Mouse (Mus musculus) lung, embryonic 16.5 days (tissue): ENCODE measurements at regions not wholly inside any gene's neighbourhood (a gene's known extent, or its start where the extent isn't known, plus 50 kb on each side); places are given as distances from the start of the nearest gene placed in this dataset.
A peak's percentile ranks its signal among the peaks of the same experiment; 100 is the strongest.

ENCODE experiments used
- ATAC-seq: fragments of 200-750 bp; cut with Nextera tagmentation; 2 replicates; pipeline ENCODE4 v1.8.0; 2017; ENCODE audit warnings: low read depth, mild to moderate bottlenecking, moderate library complexity
- H3K27ac ChIP-seq: fragments of 300-500 bp; sonication (generic); 2 replicates; pipeline ENCODE4 v1.5.1; 2014; ENCODE audit warnings: mild to moderate bottlenecking, control low read depth, low read length
- H3K27me3 ChIP-seq: fragments of 300-500 bp; sonication (generic); 2 replicates; pipeline ENCODE4 v1.6.1; 2014; ENCODE audit warnings: low read depth, low read length, mixed read lengths; ENCODE audit not compliant: control insufficient read depth, insufficient read depth
- H3K36me3 ChIP-seq: fragments of 300-500 bp; sonication (generic); 2 replicates; pipeline ENCODE4 v1.6.1; 2014; ENCODE audit warnings: low read length; ENCODE audit not compliant: control insufficient read depth, insufficient read depth
- H3K4me1 ChIP-seq: fragments of 300-500 bp; sonication (generic); replicated peaks from 2 replicates; pipeline ENCODE4 v1.6.1; 2014; ENCODE audit warnings: low read length, mixed read lengths; ENCODE audit not compliant: control insufficient read depth, insufficient read depth
- H3K4me2 ChIP-seq: fragments of 300-500 bp; sonication (generic); 2 replicates; pipeline ENCODE4 v1.6.1; 2014; ENCODE audit warnings: low read depth, low read length, control low read depth
- H3K4me3 ChIP-seq: fragments of 300-500 bp; sonication (generic); 2 replicates; pipeline ENCODE4 v1.5.1; 2014; ENCODE audit warnings: mild to moderate bottlenecking, low read length, control low read depth
- H3K9ac ChIP-seq: fragments of 300-500 bp; sonication (generic); 2 replicates; pipeline ENCODE4 v1.6.1; 2014; ENCODE audit warnings: low read length, control low read depth
- H3K9me3 ChIP-seq: fragments of 300-500 bp; sonication (generic); 2 replicates; pipeline ENCODE4 v1.6.1; 2016; ENCODE audit warnings: low read length; ENCODE audit not compliant: control insufficient read depth
- WGBS: fragments of 180-500 bp; shearing (Covaris S2); extraction: QIAGEN DNeasy Blood & Tissue Kit; methylation state at CpG from one replicate; pipeline ENCODE4 v1.1.7; 2014; 5-methylcytosine and 5-hydroxymethylcytosine counted together

DNA sequence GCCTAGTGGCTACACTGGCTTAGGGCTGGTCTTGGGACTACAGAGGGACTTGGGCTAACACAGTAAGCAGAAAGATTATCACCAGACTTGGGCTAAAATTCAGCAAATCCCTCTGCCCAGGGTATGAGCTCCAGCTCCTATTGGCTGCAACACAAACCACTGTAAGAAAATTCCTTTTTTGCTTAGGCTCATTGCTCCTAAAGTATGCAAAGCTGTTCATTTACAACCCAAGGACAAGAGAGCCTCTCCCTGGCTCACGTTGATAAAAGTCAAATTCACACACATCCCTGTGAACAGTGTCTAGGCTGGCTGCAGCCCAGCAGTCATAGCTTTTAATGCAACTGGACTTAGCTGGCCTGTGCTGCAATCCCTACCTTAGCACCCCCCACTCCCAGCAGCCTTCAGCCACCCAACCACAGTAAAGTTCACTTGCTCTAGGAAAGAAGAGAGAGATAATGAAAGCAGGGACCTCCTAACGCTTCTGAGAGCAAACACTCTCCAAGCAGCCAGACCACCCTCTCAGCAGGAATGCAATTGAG, 247.6 kb downstream of the Tgfb2 start:
- Histone ChIP-seq H3K4me2 (no peak overlapping the region), H3K9ac (no peak overlapping the region), H3K27me3 (no peaks in the 10 kb centered on the region), H3K9me3 (no peaks in the 10 kb centered on the region), H3K4me3 (no peak overlapping the region), H3K4me1 (peaks cover 7% of the 10 kb centered on the region; the same call in 1 of the 2 replicates), H3K36me3 (no peaks in the 10 kb centered on the region), H3K27ac (no peak overlapping the region)
- WGBS = 12% methylated on average over 2 of the region's 2 CpGs
- no peak for ATAC-seq

DNA sequence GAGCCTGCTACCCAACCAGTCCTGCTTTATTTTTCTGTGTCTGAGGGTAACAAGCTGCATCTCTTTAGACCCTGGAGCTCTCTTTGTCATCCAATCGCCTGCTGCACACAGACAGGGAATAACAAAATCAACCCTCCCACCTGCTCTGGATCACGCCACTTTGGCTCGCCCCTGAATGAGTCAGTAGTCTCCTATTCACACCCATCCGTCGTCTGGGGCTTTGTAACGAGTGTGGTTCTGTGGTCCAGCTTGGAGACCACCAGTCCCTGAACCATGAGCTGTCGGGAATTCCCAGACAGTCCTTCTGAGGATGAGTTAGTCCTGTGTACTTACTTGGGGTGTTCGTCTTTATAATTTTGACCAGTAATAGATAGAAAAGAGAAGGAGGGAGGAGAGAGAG, 248.7 kb downstream of the Tgfb2 start:
- Histone ChIP-seq H3K9ac (no peak overlapping the region), H3K36me3 (no peaks in the 10 kb centered on the region), H3K4me1 (peaks cover 7% of the 10 kb centered on the region; the same call in 1 of the 2 replicates), H3K27ac (no peak overlapping the region), H3K9me3 (no peaks in the 10 kb centered on the region), H3K4me2 (no peak overlapping the region), H3K27me3 (no peaks in the 10 kb centered on the region), H3K4me3 (no peak overlapping the region)
- WGBS = 87% methylated on average over 8 of the region's 8 CpGs
- no peak for ATAC-seq

DNA sequence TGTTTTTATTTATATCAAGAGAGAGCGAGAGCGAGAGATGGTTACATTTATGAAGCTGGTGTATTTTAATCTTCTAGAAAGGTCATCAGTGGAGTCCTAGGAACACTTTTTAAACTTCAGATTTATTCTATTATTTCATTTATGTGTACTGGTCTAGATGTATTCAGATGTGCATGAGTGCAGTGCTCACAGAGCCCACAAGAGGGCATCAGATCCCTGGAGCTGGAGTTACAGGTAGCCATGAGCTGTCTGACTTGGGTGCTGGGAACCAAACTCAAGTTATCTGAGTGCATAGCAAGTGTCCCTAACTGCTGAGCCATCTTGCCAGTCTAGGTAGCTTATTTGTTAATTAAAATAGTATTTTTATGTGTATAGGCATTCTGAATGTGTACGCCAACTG, 249.7 kb downstream of the Tgfb2 start:
- Histone ChIP-seq H3K4me3 (no peak overlapping the region), H3K9me3 (no peaks in the 10 kb centered on the region), H3K27ac (no peak overlapping the region), H3K4me1 (peaks cover 7% of the 10 kb centered on the region; the same call in 1 of the 2 replicates), H3K4me2 (no peak overlapping the region), H3K9ac (no peak overlapping the region), H3K27me3 (no peaks in the 10 kb centered on the region), H3K36me3 (no peaks in the 10 kb centered on the region)
- 97% methylated on average over 3 of the region's 3 CpGs for WGBS
- no peak for ATAC-seq

DNA sequence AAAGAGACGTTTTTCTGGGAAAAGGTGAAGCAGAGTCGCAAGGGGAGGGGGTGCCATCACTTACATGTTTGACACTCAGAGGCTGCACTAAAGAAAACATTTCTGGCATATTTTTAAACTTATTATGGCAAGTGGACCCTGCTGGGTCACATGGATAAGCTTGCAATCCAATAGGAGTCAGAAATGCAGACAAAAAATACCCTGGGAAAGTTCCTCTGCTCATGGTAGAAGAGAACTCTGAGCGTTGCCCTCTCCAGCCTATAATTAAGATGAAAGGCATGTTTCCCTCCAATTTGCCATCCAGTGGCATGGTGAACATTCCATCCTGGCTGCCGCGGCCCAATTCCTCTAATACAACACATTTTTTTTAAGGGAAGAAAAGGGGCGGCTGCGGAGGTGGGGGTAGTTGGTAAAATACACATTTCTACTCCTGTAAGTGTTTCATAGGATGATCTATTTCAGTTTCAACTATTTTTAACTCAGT, 250.6 kb downstream of the Tgfb2 start:
- no peaks in the 10 kb centered on the region for H3K9me3 ChIP-seq
- H3K9ac ChIP-seq = no peak overlapping the region
- no peak overlapping the region for H3K4me2 ChIP-seq
- no peaks in the 10 kb centered on the region for H3K27me3 ChIP-seq
- H3K4me3 ChIP-seq = no peak overlapping the region
- no peaks in the 10 kb centered on the region for H3K36me3 ChIP-seq
- no peak for ATAC-seq
- no peak overlapping the region for H3K27ac ChIP-seq
- peaks cover 7% of the 10 kb centered on the region; the same call in 1 of the 2 replicates for H3K4me1 ChIP-seq
- 58% methylated on average over 7 of the region's 7 CpGs for WGBS

DNA sequence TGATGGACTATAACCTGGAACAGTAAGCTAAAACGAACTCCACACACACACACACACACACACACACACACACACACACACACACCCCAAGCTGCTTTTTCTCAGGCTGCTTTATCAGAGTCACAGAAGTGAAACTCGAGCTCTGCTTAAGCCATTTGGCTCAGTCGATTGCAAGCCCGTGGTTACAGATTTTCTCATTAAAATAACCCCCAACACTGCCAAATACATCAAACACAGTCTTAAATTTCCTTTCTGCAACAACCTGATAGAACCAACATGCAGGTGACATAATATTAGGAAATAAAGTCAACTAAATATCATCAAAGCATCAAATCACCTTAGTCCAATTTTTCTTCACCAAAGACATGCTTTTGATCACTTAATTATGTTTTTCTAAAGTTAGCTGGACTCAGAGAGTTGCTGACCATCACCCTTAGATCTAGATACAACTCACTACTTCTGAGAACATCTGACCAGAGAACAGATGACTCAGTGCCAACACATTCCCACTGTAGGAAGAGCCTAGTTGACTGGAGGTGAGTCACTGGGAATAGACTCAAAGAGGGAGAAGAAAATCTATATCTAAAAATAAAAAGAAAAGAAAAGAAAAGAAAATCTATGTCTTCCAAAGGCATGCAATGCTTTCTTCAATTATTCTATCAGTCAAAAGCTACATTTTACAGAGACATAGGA, 251.2 kb downstream of the Tgfb2 start:
- Histone ChIP-seq H3K27me3 (no peaks in the 10 kb centered on the region), H3K4me2 (no peak overlapping the region), H3K4me1 (peaks cover 11% of the 10 kb centered on the region), H3K4me3 (no peak overlapping the region), H3K27ac (no peak overlapping the region), H3K9ac (no peak overlapping the region), H3K9me3 (no peaks in the 10 kb centered on the region), H3K36me3 (no peaks in the 10 kb centered on the region)
- 47% methylated on average over 4 of the region's 4 CpGs for WGBS
- ATAC-seq = no peak

DNA sequence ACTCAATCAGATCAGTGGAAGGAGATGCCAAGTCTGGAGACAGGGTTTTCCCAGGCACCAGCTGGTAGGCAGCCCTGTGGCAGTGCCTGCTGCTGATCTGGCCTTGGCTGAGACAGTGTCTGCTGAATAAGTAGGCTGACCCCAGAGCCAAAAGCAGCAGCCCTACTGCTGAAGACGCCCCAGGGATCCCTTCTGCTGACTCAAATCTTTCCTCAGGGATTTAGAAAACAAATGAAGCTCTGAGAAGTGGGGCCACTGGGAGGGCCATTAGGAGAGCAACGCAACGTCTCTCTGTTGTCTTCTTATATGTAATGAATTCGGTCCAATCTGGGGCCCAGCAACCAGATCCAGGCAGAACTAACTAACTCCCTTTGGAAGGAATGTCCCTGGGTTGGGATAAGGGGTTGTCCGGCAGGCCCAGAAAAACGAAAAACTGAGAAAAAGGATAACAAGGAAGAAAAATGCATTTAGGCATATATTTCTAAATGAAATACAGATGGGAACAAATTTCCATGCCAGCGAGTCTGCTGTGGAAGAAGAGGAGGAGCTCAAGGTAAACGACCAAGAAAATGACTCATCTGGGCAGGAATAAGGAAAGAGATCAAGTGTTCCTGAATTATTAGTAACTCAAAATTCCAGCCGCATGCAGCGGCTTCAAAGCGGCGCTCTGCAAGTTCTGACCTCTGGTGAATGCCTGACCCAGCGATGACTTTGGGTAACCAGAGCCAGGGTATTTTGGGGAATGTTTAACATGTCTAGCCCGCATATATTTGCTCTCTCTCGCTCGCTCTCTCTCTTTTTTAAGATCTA, 256.7 kb downstream of the Tgfb2 start:
- Histone ChIP-seq H3K9ac (peak overlapping the region; percentile 40; the same call in 1 of the 2 replicates), H3K9me3 (no peaks in the 10 kb centered on the region), H3K27ac (peak overlapping the region; percentile 90), H3K4me2 (no peak overlapping the region), H3K4me3 (no peak overlapping the region), H3K27me3 (no peaks in the 10 kb centered on the region), H3K36me3 (no peaks in the 10 kb centered on the region), H3K4me1 (peaks cover 15% of the 10 kb centered on the region)
- ATAC-seq = peak; percentile 50
- 30% methylated on average over 16 of the region's 16 CpGs for WGBS

DNA sequence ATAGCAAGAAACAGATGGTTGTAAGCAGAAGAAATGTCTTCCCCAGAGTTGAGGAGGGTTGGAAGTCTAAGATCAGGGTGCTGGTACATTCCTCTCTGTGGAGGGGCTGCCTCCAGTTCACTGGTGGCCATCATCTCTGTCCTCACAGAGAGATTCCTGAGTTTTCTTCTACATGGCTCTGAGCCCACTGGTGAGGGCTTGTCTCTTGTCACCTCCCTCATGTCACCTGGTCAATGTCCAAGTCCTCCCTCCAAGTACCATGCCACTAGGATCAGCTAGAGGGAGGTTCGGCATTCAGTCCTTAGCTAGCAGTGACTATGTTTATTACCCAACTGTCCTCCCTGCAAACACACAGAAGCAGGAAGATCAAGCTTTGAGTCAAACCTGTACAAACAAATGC, 258.3 kb downstream of the Tgfb2 start:
- peak overlapping the region; percentile 66; the same call in 1 of the 2 replicates for H3K27ac ChIP-seq
- H3K36me3 ChIP-seq = no peaks in the 10 kb centered on the region
- H3K9me3 ChIP-seq = no peaks in the 10 kb centered on the region
- no peak overlapping the region for H3K9ac ChIP-seq
- no peaks in the 10 kb centered on the region for H3K27me3 ChIP-seq
- peaks cover 18% of the 10 kb centered on the region for H3K4me1 ChIP-seq
- no peak for ATAC-seq
- WGBS = 41% methylated on average over 1 of the region's 1 CpGs
- H3K4me3 ChIP-seq = no peak overlapping the region
- no peak overlapping the region for H3K4me2 ChIP-seq

DNA sequence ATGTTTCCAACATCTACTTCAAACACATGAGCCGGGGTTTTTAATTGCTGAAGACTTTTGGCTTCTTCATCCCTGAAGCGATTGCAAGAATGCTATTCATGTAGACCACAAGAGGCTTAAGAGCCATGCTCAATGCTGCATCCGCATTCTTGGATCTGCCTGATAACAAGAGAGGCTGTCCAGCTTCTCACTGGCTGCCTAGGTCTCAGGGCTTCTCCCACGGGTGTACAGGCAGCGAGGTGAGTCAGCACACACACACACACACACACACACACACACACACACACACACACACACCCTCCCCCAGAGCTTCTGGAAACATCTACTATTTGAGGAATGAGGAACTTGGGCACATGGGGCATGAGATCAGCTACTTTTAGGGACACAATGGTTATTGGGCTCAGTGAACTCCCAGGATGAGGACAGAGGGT, 261.1 kb downstream of the Tgfb2 start:
- Histone ChIP-seq H3K27ac (peak overlapping the region; percentile 83), H3K36me3 (no peaks in the 10 kb centered on the region), H3K4me1 (peaks cover 15% of the 10 kb centered on the region), H3K4me2 (no peak overlapping the region), H3K9ac (no peak overlapping the region), H3K4me3 (no peak overlapping the region), H3K9me3 (no peaks in the 10 kb centered on the region), H3K27me3 (no peaks in the 10 kb centered on the region)
- peak; percentile 90 for ATAC-seq
- 40% methylated on average over 5 of the region's 5 CpGs for WGBS

DNA sequence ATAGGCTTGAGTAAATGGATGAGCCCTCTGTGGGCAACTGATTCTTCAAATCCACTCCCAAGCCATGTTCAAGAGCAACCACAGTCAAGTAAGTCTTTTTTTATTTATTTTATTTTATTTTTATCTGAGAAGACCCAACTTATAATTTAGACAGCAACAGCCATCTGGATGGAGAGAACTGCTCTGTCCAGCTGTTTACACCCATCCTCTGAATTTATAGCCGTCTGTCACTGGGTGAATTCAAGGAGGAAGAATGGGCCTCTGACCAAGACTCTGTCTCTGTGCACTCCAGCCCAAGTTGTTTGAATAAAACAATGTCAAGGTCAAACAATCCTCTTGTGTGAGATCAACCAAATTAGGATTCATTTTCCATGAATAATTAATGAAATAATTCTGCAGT, 263.6 kb downstream of the Tgfb2 start:
- Histone ChIP-seq H3K9ac (no peak overlapping the region), H3K4me1 (peaks cover 3% of the 10 kb centered on the region), H3K4me2 (no peak overlapping the region), H3K27ac (no peak overlapping the region), H3K36me3 (no peaks in the 10 kb centered on the region), H3K9me3 (no peaks in the 10 kb centered on the region), H3K27me3 (no peaks in the 10 kb centered on the region), H3K4me3 (no peak overlapping the region)
- 54% methylated on average over 1 of the region's 1 CpGs for WGBS
- ATAC-seq = no peak
